Mouse (Mus musculus): Measurements from ENCODE around the gene Aff3. TPM values are rescaled to one million over a fixed set of nuclear protein-coding genes. Genes with fewer than 3 reads are reported as not detected.

Gene Aff3
- polyA plus RNA-seq, 1 experiment from 2014 or later: 38.0 TPM

- H3K4me1 ChIP-seq: no peaks in the 10 kb centered on the region
- no peak for ATAC-seq (replicated peaks)
- H3K4me2 ChIP-seq: no peak overlapping the region
- no peak overlapping the region for H3K9ac ChIP-seq
- H3K27ac ChIP-seq: no peak overlapping the region
- no peaks in the 10 kb centered on the region for H3K36me3 ChIP-seq (replicated peaks)
- H3K4me3 ChIP-seq: no peak overlapping the region
- no peaks in the 10 kb centered on the region for H3K9me3 ChIP-seq
- 83% methylated on average over 4 of the region's 4 CpGs for WGBS
- H3K27me3 ChIP-seq (replicated peaks): no peaks in the 10 kb centered on the region
These were observed 317.4 kb downstream of the Aff3 start for GRCm38 (mm10) chr1:38347346-38347745.

DNA sequence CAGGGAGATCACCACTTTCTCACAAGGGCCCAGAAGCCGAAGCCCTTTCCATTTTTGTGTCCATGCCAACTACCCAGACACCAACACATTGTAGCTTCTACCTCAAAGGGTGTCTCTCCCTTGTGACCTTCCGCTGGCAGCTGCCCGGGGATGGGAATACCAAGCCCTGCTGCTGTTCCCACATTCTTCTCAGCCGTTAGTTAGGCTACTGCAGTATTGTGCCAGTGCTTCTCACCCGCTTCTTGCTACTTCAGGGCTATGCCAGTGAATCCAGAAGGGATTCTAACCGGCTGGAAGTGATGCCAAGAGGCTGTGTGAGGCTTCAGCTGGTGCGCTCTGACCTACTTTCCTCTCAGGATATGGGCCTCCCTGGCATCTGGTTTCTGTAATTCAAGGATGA is 330.5 kb downstream of the Aff3 start:
- H3K36me3 ChIP-seq (replicated peaks): no peaks in the 10 kb centered on the region
- peaks cover 3% of the 10 kb centered on the region; the same call in 1 of the 2 replicates for H3K4me1 ChIP-seq
- no peaks in the 10 kb centered on the region for H3K27me3 ChIP-seq (replicated peaks)
- 78% methylated on average over 7 of the region's 7 CpGs for WGBS
- no peak for ATAC-seq (replicated peaks)
- H3K9me3 ChIP-seq: no peaks in the 10 kb centered on the region
- no peak overlapping the region for H3K4me2 ChIP-seq
- H3K4me3 ChIP-seq: no peak overlapping the region
- no peak overlapping the region for H3K9ac ChIP-seq
- no peak overlapping the region for H3K27ac ChIP-seq

GRCm38 (mm10) chr1:38332919-38333318 is 331.8 kb downstream of the Aff3 start:
- Histone ChIP-seq H3K27me3 (replicated peaks) (no peaks in the 10 kb centered on the region), H3K4me1 (peaks cover 3% of the 10 kb centered on the region; the same call in 1 of the 2 replicates), H3K36me3 (replicated peaks) (no peaks in the 10 kb centered on the region), H3K9ac (no peak overlapping the region), H3K9me3 (no peaks in the 10 kb centered on the region), H3K27ac (no peak overlapping the region), H3K4me3 (no peak overlapping the region), H3K4me2 (no peak overlapping the region)
- WGBS: 92% methylated on average over 5 of the region's 5 CpGs
- no peak for ATAC-seq (replicated peaks)

DNA sequence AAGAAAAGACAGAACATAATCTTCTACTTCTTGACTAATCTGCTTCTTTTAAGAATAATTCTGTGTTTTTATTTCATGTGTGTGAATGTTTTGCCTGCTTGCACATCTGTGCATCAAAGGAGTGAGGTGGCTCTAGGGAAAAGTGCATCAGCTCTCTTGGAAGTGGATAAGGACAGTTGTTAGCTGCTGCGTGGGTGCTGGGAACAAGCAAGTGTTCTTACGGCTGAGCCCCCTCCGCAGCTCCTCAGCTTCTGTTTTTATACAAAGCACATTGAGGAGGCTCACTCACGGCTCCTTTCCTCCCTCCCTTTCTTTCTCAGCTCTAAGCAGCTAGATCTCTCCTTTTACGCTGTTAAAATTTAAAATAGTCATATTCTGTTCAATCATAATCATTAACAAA is 340.5 kb downstream of the Aff3 start:
- H3K9ac ChIP-seq: no peak overlapping the region
- H3K4me2 ChIP-seq: no peak overlapping the region
- no peak overlapping the region for H3K4me3 ChIP-seq
- H3K36me3 ChIP-seq (replicated peaks): no peaks in the 10 kb centered on the region
- peaks cover 13% of the 10 kb centered on the region for H3K4me1 ChIP-seq
- H3K9me3 ChIP-seq: no peaks in the 10 kb centered on the region
- H3K27ac ChIP-seq: no peak overlapping the region
- no peaks in the 10 kb centered on the region for H3K27me3 ChIP-seq (replicated peaks)
- 66% methylated on average over 5 of the region's 5 CpGs for WGBS
- no peak for ATAC-seq (replicated peaks)

- no peaks in the 10 kb centered on the region for H3K9me3 ChIP-seq
- H3K27ac ChIP-seq: no peak overlapping the region
- no peak overlapping the region for H3K9ac ChIP-seq
- ATAC-seq (replicated peaks): no peak
- H3K4me2 ChIP-seq: no peak overlapping the region
- H3K27me3 ChIP-seq (replicated peaks): no peaks in the 10 kb centered on the region
- 97% methylated on average over 8 of the region's 8 CpGs for WGBS
- H3K4me1 ChIP-seq: peaks cover 13% of the 10 kb centered on the region
- H3K4me3 ChIP-seq: no peak overlapping the region
- H3K36me3 ChIP-seq (replicated peaks): no peaks in the 10 kb centered on the region
These were observed 342.9 kb downstream of the Aff3 start for GRCm38 (mm10) chr1:38321861-38322260.

GRCm38 (mm10) chr1:38320971-38321305 is 343.8 kb downstream of the Aff3 start:
- H3K9me3 ChIP-seq: no peaks in the 10 kb centered on the region
- no peak overlapping the region for H3K4me2 ChIP-seq
- H3K4me1 ChIP-seq: peaks cover 13% of the 10 kb centered on the region
- ATAC-seq (replicated peaks): no peak
- H3K27ac ChIP-seq: no peak overlapping the region
- whole genome bisulfite sequencing: 96% methylated on average over 2 of the region's 2 CpGs
- H3K9ac ChIP-seq: no peak overlapping the region
- no peak overlapping the region for H3K4me3 ChIP-seq
- H3K36me3 ChIP-seq (replicated peaks): no peaks in the 10 kb centered on the region
- no peaks in the 10 kb centered on the region for H3K27me3 ChIP-seq (replicated peaks)

DNA sequence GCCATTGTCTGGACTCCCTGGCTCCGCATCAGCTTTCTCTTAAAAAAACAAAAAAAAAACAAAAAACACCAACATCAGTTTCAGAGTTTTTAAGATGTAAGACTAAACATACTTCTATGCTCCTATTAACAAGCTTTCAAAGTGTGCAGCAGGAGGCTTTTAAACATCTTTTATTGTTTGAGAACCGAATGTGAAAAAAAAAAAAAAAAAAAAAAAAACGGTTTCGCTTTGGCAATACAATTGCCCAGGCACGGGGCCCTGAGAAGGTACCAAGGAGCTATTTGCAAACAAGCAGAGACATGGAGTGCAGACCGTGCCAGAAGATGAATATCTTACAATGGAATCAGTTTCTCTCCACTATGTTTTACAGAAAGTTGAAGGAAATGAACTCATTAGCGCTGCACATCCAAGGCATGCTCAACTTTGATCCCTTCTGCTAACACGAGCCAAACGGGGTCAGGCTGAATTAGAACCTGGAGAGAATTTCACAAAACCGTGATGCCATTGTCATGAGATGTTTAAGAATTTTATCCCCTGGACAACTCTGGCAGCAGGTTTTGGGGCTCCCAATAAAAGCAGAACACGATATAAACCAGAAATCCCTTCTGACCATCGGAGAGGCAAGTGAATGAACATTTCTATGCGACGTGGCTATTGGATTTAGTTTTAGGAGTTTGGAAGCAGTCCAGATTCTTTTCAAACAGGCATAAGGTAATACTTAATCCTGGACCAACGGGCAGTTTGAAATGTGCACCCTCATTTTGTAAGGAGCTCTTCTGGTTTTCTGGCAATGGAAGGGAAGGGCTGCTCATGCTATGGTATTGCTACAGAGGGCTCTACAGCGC is 344.4 kb downstream of the Aff3 start:
- H3K27me3 ChIP-seq (replicated peaks): no peaks in the 10 kb centered on the region
- H3K36me3 ChIP-seq (replicated peaks): no peaks in the 10 kb centered on the region
- H3K4me2 ChIP-seq: peak overlapping the region; percentile 13
- H3K27ac ChIP-seq: no peak overlapping the region
- WGBS: 50% methylated on average over 16 of the region's 16 CpGs
- no peak overlapping the region for H3K4me3 ChIP-seq
- H3K4me1 ChIP-seq: peaks cover 13% of the 10 kb centered on the region
- H3K9me3 ChIP-seq: no peaks in the 10 kb centered on the region
- H3K9ac ChIP-seq: no peak overlapping the region
- ATAC-seq (replicated peaks): no peak

GRCm38 (mm10) chr1:38318614-38319013 is 346.1 kb downstream of the Aff3 start:
- ATAC-seq (replicated peaks): no peak
- 86% methylated on average over 2 of the region's 2 CpGs for WGBS
- no peaks in the 10 kb centered on the region for H3K36me3 ChIP-seq (replicated peaks)
- no peak overlapping the region for H3K4me2 ChIP-seq
- H3K27me3 ChIP-seq (replicated peaks): no peaks in the 10 kb centered on the region
- peaks cover 13% of the 10 kb centered on the region for H3K4me1 ChIP-seq
- H3K27ac ChIP-seq: no peak overlapping the region
- no peak overlapping the region for H3K4me3 ChIP-seq
- no peaks in the 10 kb centered on the region for H3K9me3 ChIP-seq
- H3K9ac ChIP-seq: no peak overlapping the region

DNA sequence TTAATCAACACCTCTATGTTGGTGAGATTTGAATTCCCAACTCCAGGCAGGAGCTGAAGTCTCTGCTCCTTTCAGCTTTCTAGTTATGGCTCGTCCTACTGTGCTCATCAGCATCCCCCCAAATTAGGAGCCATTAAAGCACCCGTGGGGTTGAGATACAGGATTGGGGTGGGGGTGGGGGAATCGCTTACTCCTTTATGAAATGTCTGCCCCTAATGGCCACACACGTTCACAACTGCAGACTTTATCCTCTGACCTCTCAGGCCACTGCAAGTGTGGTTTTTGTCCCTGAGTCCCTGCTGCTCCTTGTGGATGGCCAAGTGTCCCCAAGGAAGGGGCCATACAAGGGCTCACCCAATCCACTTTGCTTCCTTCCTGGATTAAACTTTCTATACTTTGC is 348.8 kb downstream of the Aff3 start:
- Histone ChIP-seq H3K27ac (no peak overlapping the region), H3K4me3 (no peak overlapping the region), H3K9me3 (no peaks in the 10 kb centered on the region), H3K36me3 (replicated peaks) (no peaks in the 10 kb centered on the region), H3K9ac (no peak overlapping the region), H3K27me3 (replicated peaks) (no peaks in the 10 kb centered on the region), H3K4me1 (peaks cover 13% of the 10 kb centered on the region), H3K4me2 (no peak overlapping the region)
- WGBS: 83% methylated on average over 4 of the region's 4 CpGs
- ATAC-seq (replicated peaks): no peak

- Histone ChIP-seq H3K27ac (no peak overlapping the region), H3K36me3 (replicated peaks) (no peaks in the 10 kb centered on the region), H3K9me3 (no peaks in the 10 kb centered on the region), H3K4me3 (no peak overlapping the region), H3K4me1 (peaks cover 13% of the 10 kb centered on the region), H3K27me3 (replicated peaks) (no peaks in the 10 kb centered on the region), H3K9ac (no peak overlapping the region), H3K4me2 (no peak overlapping the region)
- 87% methylated on average over 8 of the region's 8 CpGs for WGBS
- ATAC-seq (replicated peaks): no peak
These were observed 354.3 kb downstream of the Aff3 start for GRCm38 (mm10) chr1:38310496-38310895.

DNA sequence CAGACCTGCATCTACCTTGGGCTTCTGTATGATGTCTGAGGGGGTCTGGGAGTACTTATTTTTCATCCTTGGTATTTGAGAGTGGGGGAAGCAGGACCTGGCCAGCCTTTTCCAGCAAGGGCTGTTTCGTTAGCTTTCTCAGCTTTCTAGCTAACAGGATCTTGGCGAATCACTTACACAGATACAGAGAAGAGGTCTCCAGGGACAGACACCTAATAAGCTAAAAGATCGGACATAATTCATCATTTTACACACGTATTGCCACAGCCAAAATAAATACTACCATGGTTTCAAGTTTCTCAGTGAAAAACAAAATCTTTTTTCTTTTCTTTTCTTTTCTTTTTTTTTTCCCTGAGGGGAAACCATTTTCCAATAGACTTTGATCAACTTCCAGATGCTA is 354.7 kb downstream of the Aff3 start:
- Histone ChIP-seq H3K4me1 (peaks cover 13% of the 10 kb centered on the region), H3K4me3 (no peak overlapping the region), H3K9me3 (no peaks in the 10 kb centered on the region), H3K9ac (no peak overlapping the region), H3K27me3 (replicated peaks) (no peaks in the 10 kb centered on the region), H3K27ac (no peak overlapping the region), H3K4me2 (no peak overlapping the region), H3K36me3 (replicated peaks) (no peaks in the 10 kb centered on the region)
- 81% methylated on average over 4 of the region's 4 CpGs for WGBS
- ATAC-seq (replicated peaks): no peak

DNA sequence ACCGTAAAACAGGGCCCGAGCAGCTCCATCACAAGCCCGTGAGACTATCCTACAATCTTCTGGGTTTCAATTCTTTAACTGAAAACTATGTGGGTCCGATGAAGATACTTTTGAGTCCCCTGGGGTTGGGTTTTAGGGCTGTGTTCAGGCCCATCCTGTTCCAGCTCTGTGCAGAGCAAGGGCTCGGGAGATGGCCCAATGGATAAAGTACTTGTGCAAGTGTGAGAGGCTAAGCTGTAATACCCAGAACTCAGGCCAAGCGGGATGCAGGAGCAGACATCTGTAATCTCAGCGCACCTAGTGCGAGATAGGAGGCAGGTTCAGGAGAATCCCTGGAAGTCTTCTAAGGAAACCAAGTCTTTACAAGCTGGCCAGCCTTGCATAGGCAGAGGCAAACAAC is 355.4 kb downstream of the Aff3 start:
- Histone ChIP-seq H3K36me3 (replicated peaks) (no peaks in the 10 kb centered on the region), H3K9me3 (no peaks in the 10 kb centered on the region), H3K4me2 (no peak overlapping the region), H3K4me3 (no peak overlapping the region), H3K27me3 (replicated peaks) (no peaks in the 10 kb centered on the region), H3K9ac (no peak overlapping the region), H3K4me1 (peaks cover 13% of the 10 kb centered on the region), H3K27ac (no peak overlapping the region)
- no peak for ATAC-seq (replicated peaks)
- WGBS: 97% methylated on average over 8 of the region's 8 CpGs

- Histone ChIP-seq H3K36me3 (replicated peaks) (no peaks in the 10 kb centered on the region), H3K4me3 (no peak overlapping the region), H3K9ac (no peak overlapping the region), H3K27ac (peak overlapping the region; percentile 37; the same call in 1 of the 2 replicates), H3K9me3 (no peaks in the 10 kb centered on the region), H3K4me1 (peaks cover 13% of the 10 kb centered on the region), H3K4me2 (no peak overlapping the region), H3K27me3 (replicated peaks) (no peaks in the 10 kb centered on the region)
- no peak for ATAC-seq (replicated peaks)
- WGBS: 76% methylated on average over 3 of the region's 3 CpGs
These were observed 356.1 kb downstream of the Aff3 start for GRCm38 (mm10) chr1:38308705-38308996.

Measured in midbrain, embryonic 15.5 days (tissue).